Mouse (Mus musculus): Measurements from ENCODE around the gene Kdf1. TPM values are rescaled to one million over a fixed set of nuclear protein-coding genes. Genes with fewer than 3 reads are reported as not detected.
A peak's percentile ranks its signal among the peaks of the same experiment; 100 is the strongest.

Gene Kdf1
- polyA plus RNA-seq (2015; fragmentation: Nextera tagmentation; extraction: Ambion mirVana): 9.7 and 11.2 TPM in 2 replicates

DNA sequence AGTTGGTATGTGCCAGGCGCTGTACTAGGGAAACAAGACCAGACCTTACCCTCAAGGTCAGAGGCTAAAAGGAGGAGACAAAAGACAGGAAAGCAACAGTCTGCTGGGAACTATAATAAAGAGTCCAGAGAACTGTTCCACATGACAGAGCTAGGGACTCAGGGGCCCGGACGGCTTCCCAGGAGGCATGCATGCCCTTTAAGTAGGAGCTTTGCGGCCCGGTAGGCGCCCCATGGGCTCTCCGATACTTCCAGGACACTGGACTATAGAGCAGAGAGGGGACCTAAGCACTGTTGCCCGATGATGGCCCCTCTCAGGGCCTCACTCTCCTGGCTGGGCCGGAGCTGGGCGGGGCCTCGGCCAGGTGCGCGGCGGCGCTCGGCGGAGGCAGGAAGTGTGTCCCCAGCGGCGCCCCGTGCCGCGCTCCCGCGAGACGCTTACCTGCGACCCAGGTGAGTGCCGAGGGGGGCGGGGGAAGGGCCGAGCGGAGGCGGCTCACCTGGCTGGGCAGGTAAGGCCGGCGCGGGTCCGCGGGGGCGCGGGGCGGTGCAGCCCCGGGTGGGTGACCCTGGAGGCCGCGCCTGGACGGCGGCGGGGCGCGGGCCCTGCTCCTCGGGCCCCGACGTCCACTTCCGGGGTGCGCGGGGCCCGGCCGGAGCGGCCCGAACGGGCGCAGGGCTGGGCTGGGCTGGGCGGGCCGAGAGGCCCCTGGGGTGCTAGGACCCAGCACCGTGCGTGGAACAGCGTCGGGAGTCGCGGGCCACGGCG, at the start of gene Kdf1:
TSS of gene Kdf1 (plus strand) at position 363 of the 768 bp plus-strand sequence.
- no peak for DNase-seq (ENCODE audit: low spot score)

- DNase-seq (ENCODE audit: low spot score): no peak
Measured at GRCm38 (mm10) chr4:133469122-133469521, 49.6 kb upstream of the Kdf1 start.

DNA sequence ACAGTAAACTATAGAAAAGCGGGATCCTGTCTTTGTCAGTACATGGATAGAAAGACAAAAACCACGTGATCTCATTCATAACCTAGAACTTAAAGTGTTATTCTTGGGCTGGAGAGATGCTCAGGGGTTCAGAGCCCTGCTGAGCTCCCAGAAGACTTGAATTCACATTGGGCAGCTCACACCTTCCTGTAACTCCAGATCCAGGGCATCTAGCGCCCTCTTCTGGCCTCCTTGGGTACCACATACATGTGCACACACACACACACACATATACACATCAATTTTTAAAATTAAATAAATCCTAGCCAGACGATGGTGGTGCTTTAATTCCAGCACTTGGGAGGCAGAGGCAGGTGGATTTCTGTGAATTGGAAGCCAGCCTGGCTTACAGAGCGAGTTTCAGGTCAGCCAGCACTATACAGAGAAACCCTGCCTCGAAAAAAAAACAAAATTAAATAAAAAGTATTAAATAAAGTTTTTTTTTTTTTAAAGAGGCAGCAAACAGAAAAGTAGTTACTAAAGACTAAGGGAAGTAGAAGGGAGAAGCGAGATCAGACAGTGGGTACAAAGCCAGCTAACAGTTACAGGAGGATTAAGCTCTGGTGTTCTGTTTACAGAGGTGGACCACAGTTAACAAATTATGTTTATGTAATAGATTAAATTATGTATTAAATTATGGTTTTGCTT, 47.5 kb upstream of the Kdf1 start:
- DNase-seq (ENCODE audit: low spot score): no peak

DNA sequence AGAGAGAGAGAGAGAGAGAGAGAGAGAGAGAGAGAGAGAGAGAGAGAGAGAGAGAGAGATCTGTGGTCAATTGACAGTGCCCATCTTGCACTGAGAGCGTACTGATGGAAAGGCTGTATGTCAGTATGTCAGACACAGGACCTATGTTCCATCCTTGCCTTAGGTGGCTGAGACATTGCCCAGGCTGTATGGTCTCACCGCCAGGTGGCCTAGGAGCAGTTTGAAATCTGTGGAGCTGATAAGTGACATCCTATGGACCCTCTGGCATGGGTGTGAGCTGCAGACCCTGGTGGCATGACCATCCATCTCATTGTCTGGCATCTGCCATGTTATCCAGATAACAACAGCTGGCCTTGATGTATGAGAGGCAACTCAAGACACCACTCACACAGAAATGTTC, 44.9 kb upstream of the Kdf1 start:
- DNase-seq (ENCODE audit: low spot score): no peak

GRCm38 (mm10) chr4:133479458-133480184, 39.1 kb upstream of the Kdf1 start, which contains the start of gene Tent5b:
Gene Tent5b (plus strand): TSS chr4:133480132.
- DNase-seq (ENCODE audit: low spot score): peak; percentile 92

DNA sequence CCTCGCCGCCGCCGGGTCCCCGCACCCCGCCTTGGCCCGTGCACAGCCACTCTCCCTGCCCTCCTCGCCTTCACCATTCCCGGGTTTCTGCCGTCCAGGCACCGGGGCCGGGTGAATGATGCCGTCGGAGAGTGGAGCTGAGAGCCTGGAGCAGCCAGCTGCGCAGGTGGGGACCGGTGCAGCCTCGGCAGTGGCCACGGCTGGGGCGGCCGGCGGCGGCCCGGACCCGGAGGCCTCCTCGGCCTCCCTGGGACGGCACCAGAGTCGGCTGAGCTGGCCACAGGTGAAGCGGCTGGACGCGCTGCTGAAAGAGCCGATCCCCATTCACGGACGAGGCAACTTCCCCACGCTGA, 38.6 kb upstream of the Kdf1 start:
- DNase-seq (ENCODE audit: low spot score): no peak

GRCm38 (mm10) chr4:133480754-133481153, 38.0 kb upstream of the Kdf1 start:
- no peak for DNase-seq (ENCODE audit: low spot score)

- DNase-seq (ENCODE audit: low spot score): no peak
Measured at GRCm38 (mm10) chr4:133481488-133481887, 37.3 kb upstream of the Kdf1 start.

DNA sequence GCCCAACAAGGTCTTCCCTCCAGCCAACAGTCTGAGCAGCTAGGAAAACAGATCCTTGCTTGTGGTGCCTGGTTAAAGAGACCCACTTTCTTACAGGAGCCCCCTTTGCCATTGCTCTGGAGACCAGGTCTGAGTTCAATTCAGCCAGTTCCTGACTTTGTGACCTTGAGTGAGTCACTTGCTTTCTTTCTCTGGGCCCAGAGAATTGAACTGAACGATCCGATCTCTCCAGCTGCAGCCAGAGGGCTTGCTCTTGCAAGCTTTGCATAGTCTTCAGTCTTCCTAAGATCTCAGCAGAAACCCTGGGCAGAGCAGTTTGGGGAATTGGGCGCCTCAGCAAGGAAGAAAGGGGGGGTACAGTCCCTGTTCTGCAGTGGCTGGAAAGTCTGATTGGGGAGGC, 36.3 kb upstream of the Kdf1 start:
- DNase-seq (ENCODE audit: low spot score): no peak

DNA sequence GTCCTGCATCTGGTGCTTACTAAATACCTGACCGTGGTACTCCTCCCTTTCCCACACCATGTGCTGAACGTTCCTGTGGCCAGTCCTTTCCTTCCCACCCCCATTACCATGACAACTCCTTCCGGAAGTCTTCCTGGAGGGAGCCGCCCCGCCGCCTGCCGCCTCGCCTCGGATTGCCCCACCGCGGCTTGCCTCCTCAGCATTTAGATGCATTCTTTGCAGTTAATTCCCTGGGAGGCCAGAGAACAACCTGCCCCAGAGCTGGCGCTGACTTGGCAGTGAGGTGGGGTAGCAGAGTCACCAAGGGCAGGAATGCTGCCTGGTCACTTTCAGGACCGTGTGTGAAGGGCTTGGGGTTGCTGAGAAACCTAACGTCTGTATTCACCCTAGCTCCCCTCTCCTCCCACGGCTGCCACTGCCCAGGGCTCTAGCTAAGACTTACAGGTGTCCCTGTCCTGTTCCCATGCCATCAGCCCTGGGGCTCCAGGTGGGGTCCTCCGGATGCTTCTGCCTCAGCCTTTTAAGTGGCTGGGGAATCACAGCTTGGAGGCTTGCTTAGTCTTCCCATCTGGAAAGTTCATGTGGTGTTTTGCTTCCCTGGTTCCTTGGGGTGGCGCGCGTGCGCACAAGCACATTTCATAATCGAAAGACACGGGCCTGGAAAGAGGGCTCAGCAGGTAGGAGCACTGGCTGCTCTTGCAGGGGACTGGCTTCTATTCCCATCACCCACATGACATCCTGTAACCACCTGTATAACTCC, 34.3 kb upstream of the Kdf1 start:
- DNase-seq (ENCODE audit: low spot score): no peak

DNA sequence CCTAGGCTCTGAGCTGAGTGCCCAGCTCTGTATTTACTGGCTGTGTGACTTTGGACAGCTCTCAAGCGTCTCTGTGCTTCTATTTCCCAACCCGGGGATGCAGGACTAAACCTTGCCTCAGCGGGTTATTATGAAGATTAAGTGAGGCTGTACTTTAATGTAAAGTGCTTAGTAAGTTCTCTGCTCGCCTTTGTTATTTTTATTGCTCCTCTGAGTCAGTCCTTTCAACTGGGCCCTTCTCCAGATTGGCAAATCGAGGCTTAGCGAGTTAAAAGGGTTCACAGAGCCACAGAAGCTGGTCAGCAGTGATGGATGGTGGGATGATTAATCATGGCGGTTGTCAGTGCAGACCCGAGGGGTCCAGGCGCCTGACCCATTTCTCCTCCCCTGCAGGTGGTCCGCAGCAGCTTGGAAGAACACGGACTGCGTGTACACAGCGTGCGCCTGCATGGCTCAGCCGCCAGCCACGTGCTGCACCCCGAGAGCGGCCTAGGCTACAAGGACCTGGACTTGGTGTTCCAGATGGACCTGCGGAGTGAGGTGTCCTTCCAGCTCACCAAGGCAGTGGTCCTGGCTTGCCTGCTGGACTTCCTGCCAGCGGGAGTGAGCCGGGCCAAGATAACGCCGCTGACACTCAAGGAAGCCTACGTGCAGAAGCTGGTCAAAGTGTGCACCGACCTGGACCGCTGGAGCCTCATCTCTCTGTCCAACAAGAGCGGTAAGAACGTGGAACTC, 32.9 kb upstream of the Kdf1 start:
- no peak for DNase-seq (ENCODE audit: low spot score)

DNA sequence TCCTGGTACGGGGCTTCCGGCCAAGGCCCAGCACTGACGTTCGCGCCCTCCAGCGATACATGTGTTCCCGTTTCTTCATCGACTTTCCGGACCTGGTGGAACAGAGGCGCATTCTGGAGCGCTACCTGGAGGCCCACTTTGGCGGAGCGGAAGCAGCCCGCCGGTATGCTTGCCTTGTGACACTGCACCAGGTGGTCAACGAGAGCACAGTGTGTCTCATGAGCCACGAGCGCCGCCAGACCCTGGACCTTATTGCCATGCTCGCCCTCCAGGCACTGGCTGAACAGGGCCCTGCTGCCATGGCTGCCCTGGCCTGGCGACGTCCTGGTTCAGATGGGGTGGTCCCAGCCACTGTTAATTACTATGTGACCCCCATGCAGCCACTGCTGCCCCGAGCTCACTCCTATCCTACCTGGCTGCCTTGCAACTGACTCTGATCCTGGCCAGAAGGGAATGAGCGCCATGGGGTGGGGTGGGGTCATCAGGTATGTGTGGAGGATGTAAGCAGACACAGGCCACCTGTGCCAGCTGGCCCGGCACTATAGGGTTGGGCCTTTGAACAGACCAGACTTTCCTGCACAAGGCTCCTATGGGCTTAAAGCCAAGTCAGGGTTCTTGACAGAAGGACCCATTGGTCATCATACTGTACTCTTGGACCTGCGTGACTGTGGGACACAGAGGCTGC, 31.9 kb upstream of the Kdf1 start:
- no peak for DNase-seq (ENCODE audit: low spot score)

- no peak for DNase-seq (ENCODE audit: low spot score)
Measured at GRCm38 (mm10) chr4:133488619-133489392, 30.0 kb upstream of the Kdf1 start.

DNA sequence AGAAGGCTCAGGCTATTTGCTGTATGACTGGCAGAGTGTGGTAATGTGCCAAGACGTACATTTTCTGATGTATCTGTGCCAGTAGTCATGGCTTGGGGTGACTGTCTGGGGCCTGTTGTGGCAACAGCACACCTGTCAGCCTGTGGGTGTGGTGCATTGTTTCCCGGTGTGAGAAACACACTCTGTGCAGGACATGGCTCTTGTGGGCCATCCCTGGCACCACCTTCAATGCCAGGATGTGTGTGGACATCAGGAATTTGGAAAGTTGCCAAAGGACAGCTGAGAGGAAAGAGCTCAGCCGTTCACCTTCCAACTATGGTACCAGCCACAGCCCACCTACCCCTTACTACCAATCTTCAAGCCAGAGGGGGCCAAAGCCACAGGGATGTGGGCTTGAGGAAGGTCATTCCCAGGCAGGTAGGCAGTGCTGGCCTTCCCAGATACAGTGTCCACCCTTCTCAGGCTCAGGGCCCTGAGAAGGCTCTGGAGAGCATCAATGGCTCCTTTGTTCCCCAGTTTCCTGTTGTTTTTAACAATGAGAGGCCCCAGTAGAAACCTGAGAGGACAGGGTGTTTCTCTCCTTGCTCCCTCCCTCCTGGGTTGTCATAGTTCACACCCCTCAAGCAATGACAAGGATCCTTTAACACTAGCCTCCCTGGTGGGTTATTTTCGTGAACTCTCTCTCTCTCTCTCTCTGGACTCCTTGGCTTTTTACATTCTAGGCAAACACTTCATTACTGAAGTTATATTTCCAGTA, 29.1 kb upstream of the Kdf1 start:
- no peak for DNase-seq (ENCODE audit: low spot score)

DNA sequence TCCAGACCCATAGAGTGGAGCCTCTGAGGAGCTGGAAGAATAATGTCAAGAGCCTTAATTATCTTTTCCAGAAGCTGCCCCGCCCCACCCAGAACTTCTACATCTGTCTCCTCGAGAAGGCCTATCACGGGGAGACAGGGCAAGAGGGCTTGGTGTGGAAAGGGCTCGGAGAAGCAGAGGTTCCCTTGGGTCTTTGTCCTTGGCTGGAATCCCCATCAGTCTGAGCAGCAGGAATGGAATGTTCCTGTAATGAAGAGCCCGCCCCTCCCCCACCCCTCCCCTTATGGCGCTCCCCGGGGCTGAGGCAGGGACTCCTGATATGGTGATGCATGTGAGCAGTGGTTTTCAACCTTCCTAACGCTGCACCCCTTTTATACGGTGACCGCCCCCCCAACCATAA, 27.0 kb upstream of the Kdf1 start:
- DNase-seq (ENCODE audit: low spot score): no peak

DNA sequence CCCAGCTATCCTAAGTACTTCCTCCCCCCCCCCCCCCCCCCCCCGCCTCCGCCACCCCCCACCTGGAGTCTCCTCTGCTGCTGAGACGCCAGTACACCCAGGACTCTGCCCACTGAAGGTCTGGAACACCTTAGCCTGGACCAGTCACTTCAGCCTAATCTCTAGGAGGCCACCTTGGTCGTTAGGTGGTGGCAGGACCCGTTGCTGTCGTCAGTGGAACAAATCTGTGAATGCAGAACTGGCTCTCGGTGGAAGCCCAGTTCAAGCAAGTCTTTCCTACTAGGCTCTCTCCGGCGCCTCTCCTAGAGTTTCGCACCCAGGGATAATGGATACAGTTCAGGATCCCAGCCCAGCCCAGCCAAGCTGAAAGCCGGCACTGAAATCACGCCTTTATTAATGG, 24.9 kb upstream of the Kdf1 start:
- no peak for DNase-seq (ENCODE audit: low spot score)

- peak; percentile 88 for DNase-seq (ENCODE audit: low spot score)
Measured at GRCm38 (mm10) chr4:133494432-133494831, 24.3 kb upstream of the Kdf1 start.

DNA sequence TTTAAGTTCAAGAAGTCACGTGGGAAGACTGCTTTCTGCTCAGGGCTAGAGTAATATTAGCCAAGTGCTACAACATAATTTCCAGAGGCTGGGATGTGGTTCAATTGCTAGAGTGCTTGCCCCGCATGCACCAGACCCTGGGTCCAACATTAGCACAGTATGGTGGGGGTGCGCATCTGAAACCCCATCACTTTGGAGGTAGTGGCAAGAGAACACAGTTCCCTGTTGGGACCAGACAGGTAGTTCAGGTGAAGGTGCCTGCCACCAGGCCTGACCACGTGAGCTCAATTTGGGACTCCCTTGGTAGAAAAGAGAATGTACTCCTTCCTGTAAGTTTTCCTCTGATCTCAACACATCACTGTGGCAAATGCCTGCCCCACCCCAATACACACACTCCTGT, 23.9 kb upstream of the Kdf1 start:
- no peak for DNase-seq (ENCODE audit: low spot score)

GRCm38 (mm10) chr4:133495711-133496110, 23.1 kb upstream of the Kdf1 start:
- no peak for DNase-seq (ENCODE audit: low spot score)
